In genomic region chr9:123365942-123366707, GRCm38 (mm10) we compare ENCODE assay signal across 8 mouse cellular contexts. TPM values are rescaled to one million over a fixed set of nuclear protein-coding genes. Genes with fewer than 3 reads are reported as not detected.
DNase-seq lines count a peak whose midpoint lies in the region; ATAC-seq and TF ChIP-seq lines count a peak whose summit lies in the region.

No protein-coding gene starts in this region.

- H3K4me1 ChIP-seq in brown adipose tissue, adult 24 weeks (ENCODE audit: control insufficient read depth, insufficient read depth, insufficient read length, low read length), result no peaks in the 10 kb centered on the region
- H3K4me1 ChIP-seq in forebrain, postnatal 0 days (ENCODE audit: insufficient read depth), result peaks cover 9% of the 10 kb centered on the region

- peak overlapping the region; percentile 52 for H3K4me3 ChIP-seq in brown adipose tissue, adult 24 weeks (ENCODE audit: insufficient read depth, low read depth, low read length)
- peak overlapping the region; percentile 69 for H3K4me3 ChIP-seq in forebrain, postnatal 0 days (ENCODE audit: low read depth, low read length)

- peak; percentile 41 for TF ChIP-seq CTCF in forebrain, postnatal 0 days (IDR thresholded peaks at IDR 0.05; ENCODE audit: low read depth)

- peak overlapping the region; percentile 78 for H3K4me2 ChIP-seq in forebrain, postnatal 0 days (ENCODE audit: low read depth)

- H3K27ac ChIP-seq in brown adipose tissue, adult 24 weeks (replicated peaks; ENCODE audit: low read depth, low read length), result no peak overlapping the region
- H3K27ac ChIP-seq in forebrain, postnatal 0 days (ENCODE audit: low read depth, low read length), result peak overlapping the region; percentile 88

- peak; percentile 10 for ATAC-seq in forebrain, postnatal 0 days
- ATAC-seq in megakaryocyte, adult 5-6 weeks (ENCODE audit: poor library complexity, severe bottlenecking), result peak; percentile 4; the same call in 1 of the 2 replicates
- no peak for ATAC-seq in inflammation-experienced regulatory T-cells, adult 6 months

- DNase-seq in layer of hippocampus, adult 9-11 months, result peak; percentile 16
- no peak for DNase-seq in layer of hippocampus, adult 8-10 months (ENCODE audit: low spot score in 2 of 2)
- DNase-seq in forebrain, postnatal 0 days, result peak; percentile 16
- DNase-seq in layer of hippocampus, adult 11-12 months (ENCODE audit: low spot score), result no peak
- no peak for DNase-seq in frontal cortex, postnatal 36 days (ENCODE audit: low spot score in 2 of 2)

- no peaks in the 10 kb centered on the region for H3K9me3 ChIP-seq in forebrain, postnatal 0 days (ENCODE audit: low read length)

- peak overlapping the region; percentile 66 for H3K9ac ChIP-seq in forebrain, postnatal 0 days

- WGBS in forebrain, postnatal 0 days, result 29% methylated on average over 9 of the region's 9 CpGs

- H3K27me3 ChIP-seq in forebrain, postnatal 0 days (ENCODE audit: insufficient read depth, low read length), result no peaks in the 10 kb centered on the region

- H3K36me3 ChIP-seq in forebrain, postnatal 0 days (ENCODE audit: insufficient read depth), result no peaks in the 10 kb centered on the region

RNA-seq across cellular contexts. Expression of gene Lars2, which starts 0.6 kb away (rescaled TPM):
- total RNA-seq in layer of hippocampus, adult 8-10 months (2022), result 1,000 to 10,000 TPM in 1 of 4 experiments, 100 to 1,000 TPM in 1, 10 to 100 TPM in 2; 42.2 to 1,241 (median 109) TPM
- 7,139 and 7,225 TPM in 2 replicates for polyA plus RNA-seq in brown adipose tissue, adult 24 weeks (2012; ENCODE audit: insufficient read depth, insufficient read length, missing spikeins)
- total RNA-seq in forebrain, postnatal 0 days (2014; rRNA removed), result 83.3 and 174 TPM in 2 replicates
- 876 and 957 TPM in 2 replicates for polyA plus RNA-seq in forebrain, postnatal 0 days (2015; fragmentation: Nextera tagmentation; extraction: Ambion mirVana)
- total RNA-seq in megakaryocyte, adult 5-6 weeks (2015), result 2,599 and 2,847 TPM in 2 replicates
- total RNA-seq in megakaryocyte, adult 5-6 weeks (2017), result 12.8 and 16.2 TPM in 2 replicates
- polyA plus RNA-seq in inflammation-experienced regulatory T-cells, adult 6 months (2017; shearing (Covaris generic)), result 1,000 to 10,000 TPM in 2 of 3 experiments, 100 to 1,000 TPM in 1; 526 to 1,491 (median 1,381) TPM

Comparison
In these comparisons a context has a peak if more than half of its experiments do, and no peak if none do; other contexts are left out.
1. DNase-seq: peak in layer of hippocampus, adult 9-11 months (single experiment) and forebrain, postnatal 0 days (single experiment); none in layer of hippocampus, adult 8-10 months (0 of 2), layer of hippocampus, adult 11-12 months (single experiment) and frontal cortex, postnatal 36 days (0 of 2).